In the genomic region with DNA sequence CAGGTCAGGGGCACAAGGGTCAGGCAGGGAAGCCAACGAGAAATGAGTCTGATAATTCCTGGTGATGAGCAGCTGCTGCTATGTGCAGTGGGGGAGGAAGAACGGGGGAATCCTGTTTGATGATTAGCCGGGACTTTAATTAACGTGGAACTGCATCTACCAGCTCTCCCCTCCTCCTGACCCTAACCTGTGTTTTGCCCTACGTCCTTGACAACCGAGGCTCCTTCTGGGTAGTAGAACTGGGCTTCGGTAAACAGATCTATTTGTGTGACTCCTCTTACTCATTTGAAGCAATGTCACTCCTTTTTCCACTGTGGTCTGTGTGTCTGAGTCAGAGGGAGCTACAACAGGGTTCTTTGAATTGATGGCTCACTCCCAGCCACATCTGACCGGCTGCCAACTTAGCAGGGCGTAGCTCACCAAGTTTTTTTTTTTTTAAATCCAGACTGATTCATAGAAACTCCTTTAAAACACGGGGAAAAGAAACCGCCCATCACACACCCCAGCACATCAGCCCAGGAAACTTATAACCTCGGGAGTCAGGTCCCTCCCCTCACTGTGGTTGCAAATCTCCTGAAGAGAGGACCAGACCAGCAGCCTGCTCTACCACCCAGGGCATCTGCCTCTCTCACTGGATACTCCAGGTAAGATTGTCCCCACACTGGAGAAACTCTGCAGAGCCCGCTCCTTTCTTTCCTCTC, we compare ENCODE assay signal across 8 mouse cellular contexts. TPM values are rescaled to one million over a fixed set of nuclear protein-coding genes. Genes with fewer than 3 reads are reported as not detected.
A peak's percentile ranks its signal among the peaks of the same experiment; 100 is the strongest.
DNase-seq lines count a peak whose midpoint lies in the region; ATAC-seq and TF ChIP-seq lines count a peak whose summit lies in the region.

TSS of gene Emp1 (plus strand) at position 87 of the 701 bp plus-strand sequence.

- 44% methylated on average over 13 of the region's 13 CpGs for WGBS in hindbrain, embryonic 11.5 days

- DNase-seq in adrenal gland, adult 2 months = peak; percentile 93
- DNase-seq in gastrocnemius, adult 18-20 months (ENCODE audit: low spot score) = peak; percentile 90
- no peak for DNase-seq in hindbrain, embryonic 11.5 days (ENCODE audit: low spot score)
- peak; percentile 54 for DNase-seq in layer of hippocampus, adult 9-11 months
- peak; percentile 65 for DNase-seq in right cerebral cortex, postnatal 14 days
- DNase-seq in cerebellum, adult 11-12 months = no peak

- no peak for TF ChIP-seq CTCF in E14TG2a.4 (conservative IDR thresholded peaks at IDR 0.05; ENCODE audit: low read length)

- H3K27ac ChIP-seq in hindbrain, embryonic 11.5 days (ENCODE audit: low read depth, low read length) = no peak within 1 kb of the TSS

- H3K9me3 ChIP-seq in E14TG2a.4 (ENCODE audit: low read length) = no peaks in the 10 kb centered on the region
- no peaks in the 10 kb centered on the region for H3K9me3 ChIP-seq in hindbrain, embryonic 11.5 days (ENCODE audit: control insufficient read depth, low read length)
- no peaks in the 10 kb centered on the region for H3K9me3 ChIP-seq in megakaryocyte, embryonic 14.5 days

- H3K36me3 ChIP-seq in E14TG2a.4 (ENCODE audit: insufficient read depth, low read length) = no peaks in the 10 kb centered on the region
- no peaks in the 10 kb centered on the region for H3K36me3 ChIP-seq in hindbrain, embryonic 11.5 days (ENCODE audit: control insufficient read depth, insufficient read depth, low read length)
- no peaks in the 10 kb centered on the region for H3K36me3 ChIP-seq in megakaryocyte, embryonic 14.5 days (replicated peaks; ENCODE audit: low read length)

- ATAC-seq in hindbrain, embryonic 11.5 days (ENCODE audit: low FRiP score) = 0 out of 2 replicates have a peak, but pooled peaks have one; percentile 27

- H3K9ac ChIP-seq in hindbrain, embryonic 11.5 days (ENCODE audit: low read depth, low read length) = no peak within 1 kb of the TSS

- H3K4me3 ChIP-seq in E14TG2a.4 (replicated peaks; ENCODE audit: low read length) = peak within 1 kb of the TSS; percentile 60
- no peak within 1 kb of the TSS for H3K4me3 ChIP-seq in hindbrain, embryonic 11.5 days (ENCODE audit: low read depth, low read length)
- peak within 1 kb of the TSS; percentile 78 for H3K4me3 ChIP-seq in megakaryocyte, embryonic 14.5 days (replicated peaks)

- no peak within 1 kb of the TSS for H3K4me2 ChIP-seq in hindbrain, embryonic 11.5 days (replicated peaks; ENCODE audit: low read depth, low read length)

- peaks cover 56% of the 10 kb centered on the region for H3K4me1 ChIP-seq in E14TG2a.4 (replicated peaks; ENCODE audit: low read depth, low read length)
- no peaks in the 10 kb centered on the region for H3K4me1 ChIP-seq in hindbrain, embryonic 11.5 days (replicated peaks; ENCODE audit: control insufficient read depth, insufficient read depth, low read length)
- peaks cover 19% of the 10 kb centered on the region for H3K4me1 ChIP-seq in megakaryocyte, embryonic 14.5 days

- peaks cover 12% of the 10 kb centered on the region for H3K27me3 ChIP-seq in E14TG2a.4 (ENCODE audit: insufficient read depth, low read length)
- no peaks in the 10 kb centered on the region for H3K27me3 ChIP-seq in hindbrain, embryonic 11.5 days (ENCODE audit: control insufficient read depth, insufficient read depth, low read length)
- H3K27me3 ChIP-seq in megakaryocyte, embryonic 14.5 days (replicated peaks) = peaks cover 55% of the 10 kb centered on the region

RNA-seq across cellular contexts. Expression of gene Emp1, which starts in this region (rescaled TPM):
- 10 to 100 TPM; 24.5 to 42.8 TPM for total RNA-seq in adrenal gland, adult 2 months (2021)
- 22.8 and 25.8 TPM in 2 replicates for polyA plus RNA-seq in adrenal gland, adult 2 months (2012; rRNA removed)
- total RNA-seq in gastrocnemius, adult 18-20 months (2021) = 10 to 100 TPM; 20.3 to 48.7 TPM
- polyA plus RNA-seq in hindbrain, embryonic 11.5 days (2014; fragmentation: Nextera tagmentation; extraction: Ambion mirVana) = 6.9 and 8.8 TPM in 2 replicates
- 0.97 TPM in 1 of 2 replicates, not detected in the other for polyA plus RNA-seq in megakaryocyte, embryonic 14.5 days (2012; ENCODE audit: insufficient read depth, low replicate concordance)

Comparison
In these comparisons a context has a peak if more than half of its experiments do, and no peak if none do; other contexts are left out.
1. DNase-seq: peak in adrenal gland, adult 2 months (single experiment), gastrocnemius, adult 18-20 months (single experiment), layer of hippocampus, adult 9-11 months (single experiment) and right cerebral cortex, postnatal 14 days (single experiment); none in hindbrain, embryonic 11.5 days (single experiment) and cerebellum, adult 11-12 months (single experiment).